Mouse (Mus musculus) adrenal gland, adult 2 months (tissue): ENCODE data around the gene Snapc2. TPM values are rescaled to one million over a fixed set of nuclear protein-coding genes. Genes with fewer than 3 reads are reported as not detected.
A peak's percentile ranks its signal among the peaks of the same experiment; 100 is the strongest.
"Not testable (repeated sequence)": the region's sequence is repeated elsewhere in the genome, so short reads cannot be mapped to it uniquely, and the experiment has no call there.

Source experiments
- DNase-seq: peaks from one replicate; pipeline ENCODE4 v3.0.0; 2021
- polyA plus RNA-seq: library from polyadenylated mRNA; depleted of rRNA; stranded (reverse); fragments of >200 nt; gene quantifications from 2 replicates; pipeline ENCODE4 v1.2.3, GENCODE M21; 2012
- total RNA-seq, 2 experiments: library from RNA; stranded (reverse); gene quantifications; 2 replicates each; pipeline ENCODE4 v1.2.3; 2021

Snapc2 gene
- total and polyA plus RNA-seq, 3 experiments: 26.6 to 60.7 (median 29.4) TPM

- peak; percentile 85 for DNase-seq
Observed at GRCm38 (mm10) chr8:4237814-4238433, 15.0 kb upstream of the Snapc2 start.

- DNase-seq: peak; percentile 100
Observed at GRCm38 (mm10) chr8:4238434-4239192, 14.3 kb upstream of the Snapc2 start, which contains the start of the genes Map2k7 and Gm49320. Map2k7 (plus strand) TSS chr8:4238740. Gm49320 (plus strand) TSS chr8:4238865.

- DNase-seq: no peak
Observed at GRCm38 (mm10) chr8:4239193-4239890, 13.5 kb upstream of the Snapc2 start.

GRCm38 (mm10) chr8:4245061-4245460 is 7.8 kb upstream of the Snapc2 start:
- no peak for DNase-seq

- DNase-seq: no peak
Observed at GRCm38 (mm10) chr8:4245737-4246136, 7.1 kb upstream of the Snapc2 start.

- DNase-seq: no peak
Observed at GRCm38 (mm10) chr8:4247241-4247640, 5.6 kb upstream of the Snapc2 start.

GRCm38 (mm10) chr8:4247951-4248540 is 4.8 kb upstream of the Snapc2 start, which contains the start of gene Tgfbr3l:
Tgfbr3l (plus strand) TSS chr8:4248214.
- DNase-seq: peak; percentile 56

- peak; percentile 75 for DNase-seq
Observed at GRCm38 (mm10) chr8:4249213-4249612, 3.7 kb upstream of the Snapc2 start.

GRCm38 (mm10) chr8:4250306-4250970 is 2.4 kb upstream of the Snapc2 start:
- DNase-seq: peak; percentile 90

GRCm38 (mm10) chr8:4252116-4252760 is 642 bp upstream of the Snapc2 start:
- peak; percentile 43 for DNase-seq

GRCm38 (mm10) chr8:4254001-4254400 is 1.1 kb downstream of the Snapc2 start:
- peak; percentile 73 for DNase-seq

- DNase-seq: not testable (repeated sequence)
Observed at GRCm38 (mm10) chr8:4255471-4255870, 2.6 kb downstream of the Snapc2 start.

GRCm38 (mm10) chr8:4256911-4257310 is 4.0 kb downstream of the Snapc2 start:
- DNase-seq: no peak

GRCm38 (mm10) chr8:4257350-4257749 is 4.5 kb downstream of the Snapc2 start:
- no peak for DNase-seq

GRCm38 (mm10) chr8:4258233-4258632 is 5.4 kb downstream of the Snapc2 start:
- peak; percentile 67 for DNase-seq

GRCm38 (mm10) chr8:4258678-4259077 is 5.8 kb downstream of the Snapc2 start:
- no peak for DNase-seq

GRCm38 (mm10) chr8:4259125-4259804 is 6.4 kb downstream of the Snapc2 start, which contains the start of gene Ctxn1:
Ctxn1 (minus strand) TSS chr8:4259274.
- peak; percentile 98 for DNase-seq

- no peak for DNase-seq
Observed at GRCm38 (mm10) chr8:4259805-4260170, 6.9 kb downstream of the Snapc2 start.

GRCm38 (mm10) chr8:4263105-4263791 is 10.4 kb downstream of the Snapc2 start:
- DNase-seq: no peak
